Mouse (Mus musculus) heart, embryonic 15.5 days (tissue): ENCODE data around the gene Kansl1l. TPM values are rescaled to one million over a fixed set of nuclear protein-coding genes. Genes with fewer than 3 reads are reported as not detected.

Experiments
- ATAC-seq: fragments of 200-750 bp; cut with Nextera tagmentation; replicated peaks from 2 replicates; pipeline ENCODE4 v1.8.0; 2017; ENCODE audit warnings: low read depth, moderate TSS enrichment; ENCODE audit not compliant: insufficient number of reproducible peaks, insufficient read depth, low FRiP score
- H3K27ac ChIP-seq: fragments of 300-500 bp; sonication (generic); 2 replicates; pipeline ENCODE4 v1.5.1; 2015; ENCODE audit warnings: mild to moderate bottlenecking, inconsistent platforms
- H3K27me3 ChIP-seq: fragments of 300-500 bp; sonication (generic); 2 replicates; pipeline ENCODE4 v1.6.1; 2015; ENCODE audit warnings: inconsistent platforms
- H3K36me3 ChIP-seq: fragments of 300-500 bp; sonication (generic); 2 replicates; pipeline ENCODE4 v1.6.1; 2015; ENCODE audit warnings: mild to moderate bottlenecking, inconsistent platforms
- H3K4me1 ChIP-seq: fragments of 300-500 bp; sonication (generic); replicated peaks from 2 replicates; pipeline ENCODE4 v1.6.1; 2015; ENCODE audit warnings: inconsistent platforms
- H3K4me2 ChIP-seq: fragments of 300-500 bp; sonication (generic); 2 replicates; pipeline ENCODE4 v1.6.1; 2015; ENCODE audit warnings: inconsistent platforms, mild to moderate bottlenecking, moderate library complexity
- H3K4me3 ChIP-seq: fragments of 300-500 bp; sonication (generic); 2 replicates; pipeline ENCODE4 v1.5.1; 2015; ENCODE audit warnings: mild to moderate bottlenecking, inconsistent platforms
- H3K9ac ChIP-seq: fragments of 300-500 bp; sonication (generic); 2 replicates; pipeline ENCODE4 v1.6.1; 2015; ENCODE audit warnings: mild to moderate bottlenecking, inconsistent platforms
- H3K9me3 ChIP-seq: fragments of 300-500 bp; sonication (generic); replicated peaks from 2 replicates; pipeline ENCODE4 v1.6.1; 2016; ENCODE audit warnings: inconsistent platforms
- WGBS: fragments of 180-500 bp; shearing (Covaris S2); methylation state at CpG from one replicate; pipeline ENCODE4 v1.1.7; 2015; ENCODE audit warnings: mixed read lengths; 5-methylcytosine and 5-hydroxymethylcytosine counted together
- polyA plus RNA-seq: library from polyadenylated mRNA; unstranded; fragments of >200 nt; fragmentation: Nextera tagmentation; extraction: Ambion mirVana; gene quantifications from 2 replicates; pipeline ENCODE4 v1.2.1, GENCODE M21; 2015

Kansl1l gene
- polyA plus RNA-seq, 1 experiment from 2014 or later, result 12.3 TPM

DNA sequence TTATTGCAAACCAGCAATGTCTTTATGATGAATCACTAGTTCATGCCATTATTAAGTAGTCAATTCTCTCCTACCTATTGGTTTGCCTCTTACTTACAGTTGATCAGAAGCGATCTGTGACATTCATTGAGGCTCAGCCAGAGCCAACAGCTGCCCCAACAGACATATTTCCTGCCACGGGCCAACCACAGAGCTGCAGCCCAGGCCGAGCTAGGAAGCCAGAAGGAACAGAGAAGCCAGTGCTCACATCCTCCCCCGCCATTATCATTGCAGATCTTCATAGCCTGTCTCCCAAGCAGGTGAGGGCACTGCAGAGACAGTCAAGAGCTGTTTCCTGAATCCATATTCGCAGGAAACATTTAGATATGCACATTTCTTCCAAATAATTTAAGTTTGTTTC, 123.1 kb downstream of the Kansl1l start:
- no peak for ATAC-seq
- no peak overlapping the region for H3K27ac ChIP-seq
- WGBS, result 61% methylated on average over 5 of the region's 5 CpGs
- H3K4me2 ChIP-seq, result no peak overlapping the region
- no peaks in the 10 kb centered on the region for H3K9me3 ChIP-seq
- H3K4me1 ChIP-seq, result no peaks in the 10 kb centered on the region
- no peak overlapping the region for H3K4me3 ChIP-seq
- H3K9ac ChIP-seq, result no peak overlapping the region
- no peaks in the 10 kb centered on the region for H3K27me3 ChIP-seq
- no peaks in the 10 kb centered on the region for H3K36me3 ChIP-seq

DNA sequence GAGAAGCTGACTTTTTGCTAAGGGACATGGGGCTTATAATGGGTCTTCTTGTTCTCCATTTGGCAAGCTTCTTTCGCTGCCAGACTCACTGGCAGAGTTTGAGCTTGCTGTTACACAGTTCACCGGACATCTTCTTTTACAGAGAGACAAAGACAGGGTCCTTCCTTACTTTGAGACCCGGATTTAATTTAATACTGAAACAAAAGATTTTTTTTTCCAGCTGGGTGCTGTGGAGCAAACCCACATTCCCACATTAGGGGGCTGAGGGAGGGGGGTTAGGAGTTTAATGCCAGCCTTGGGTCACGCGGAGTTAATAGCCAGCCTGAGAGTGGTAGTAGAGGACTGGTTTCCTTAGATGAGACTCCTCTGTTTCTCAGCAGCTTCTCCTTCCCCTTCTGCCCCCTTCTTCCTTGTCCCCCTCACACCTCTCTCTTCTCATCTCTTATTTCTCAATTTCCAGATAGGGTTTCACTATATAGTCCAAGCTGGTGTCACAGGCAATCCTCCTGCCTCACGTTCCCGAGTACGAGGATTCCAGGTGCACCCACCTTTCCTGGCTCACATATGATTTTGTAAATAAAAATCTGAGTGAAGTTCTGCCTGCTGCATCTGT, 124.5 kb downstream of the Kansl1l start:
- no peak overlapping the region for H3K9ac ChIP-seq
- H3K36me3 ChIP-seq, result no peaks in the 10 kb centered on the region
- WGBS, result 85% methylated on average over 8 of the region's 8 CpGs
- H3K27me3 ChIP-seq, result no peaks in the 10 kb centered on the region
- ATAC-seq, result no peak
- H3K4me2 ChIP-seq, result no peak overlapping the region
- no peaks in the 10 kb centered on the region for H3K4me1 ChIP-seq
- no peak overlapping the region for H3K4me3 ChIP-seq
- H3K9me3 ChIP-seq, result no peaks in the 10 kb centered on the region
- no peak overlapping the region for H3K27ac ChIP-seq

DNA sequence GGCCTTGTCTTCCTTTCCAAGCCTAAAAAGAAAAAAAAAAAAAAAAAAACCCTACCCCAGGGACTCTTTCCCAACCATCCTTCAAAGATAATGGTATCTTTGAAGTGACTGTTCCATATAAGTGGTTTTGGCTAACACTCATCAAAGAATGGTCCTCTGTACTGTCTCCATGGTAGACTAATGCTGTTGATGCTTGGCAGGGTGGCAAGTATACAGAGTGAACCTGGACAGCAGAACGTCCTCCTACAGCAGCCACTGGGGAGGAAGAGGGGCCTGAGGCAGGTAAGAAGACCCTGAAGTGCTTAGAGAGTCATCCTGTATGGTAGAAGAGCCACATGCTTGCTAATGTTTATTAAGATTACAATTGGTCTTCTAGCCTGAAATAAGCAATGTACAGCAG, 125.1 kb downstream of the Kansl1l start:
- H3K36me3 ChIP-seq, result no peaks in the 10 kb centered on the region
- no peaks in the 10 kb centered on the region for H3K9me3 ChIP-seq
- H3K27ac ChIP-seq, result no peak overlapping the region
- ATAC-seq, result no peak
- H3K9ac ChIP-seq, result no peak overlapping the region
- no peak overlapping the region for H3K4me2 ChIP-seq
- whole genome bisulfite sequencing, result 57% methylated on average over 1 of the region's 1 CpGs
- H3K27me3 ChIP-seq, result no peaks in the 10 kb centered on the region
- no peak overlapping the region for H3K4me3 ChIP-seq
- no peaks in the 10 kb centered on the region for H3K4me1 ChIP-seq

DNA sequence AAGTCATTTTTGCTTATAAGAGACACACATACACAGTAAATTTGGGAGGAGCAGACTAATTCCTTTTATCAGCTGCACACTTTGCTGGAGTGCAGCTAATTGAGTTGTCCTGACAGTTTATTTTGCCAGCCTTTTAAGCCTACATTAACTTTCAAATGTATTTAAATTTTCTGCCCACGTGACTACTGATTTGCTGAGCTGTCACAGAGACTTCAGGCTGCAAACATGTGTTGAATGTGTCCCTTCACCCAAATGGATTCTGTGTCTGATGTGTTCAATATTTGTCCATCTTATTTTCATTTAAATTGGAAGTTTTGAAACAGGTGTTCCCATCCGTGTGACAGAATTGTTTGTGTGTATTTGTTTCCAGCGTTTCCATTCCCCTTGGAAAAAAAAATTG, 125.6 kb downstream of the Kansl1l start:
- Histone ChIP-seq H3K4me2 (no peak overlapping the region), H3K27me3 (no peaks in the 10 kb centered on the region), H3K9ac (no peak overlapping the region), H3K4me1 (no peaks in the 10 kb centered on the region), H3K4me3 (no peak overlapping the region), H3K36me3 (no peaks in the 10 kb centered on the region), H3K9me3 (no peaks in the 10 kb centered on the region), H3K27ac (no peak overlapping the region)
- 62% methylated on average over 3 of the region's 3 CpGs for WGBS
- ATAC-seq, result no peak

DNA sequence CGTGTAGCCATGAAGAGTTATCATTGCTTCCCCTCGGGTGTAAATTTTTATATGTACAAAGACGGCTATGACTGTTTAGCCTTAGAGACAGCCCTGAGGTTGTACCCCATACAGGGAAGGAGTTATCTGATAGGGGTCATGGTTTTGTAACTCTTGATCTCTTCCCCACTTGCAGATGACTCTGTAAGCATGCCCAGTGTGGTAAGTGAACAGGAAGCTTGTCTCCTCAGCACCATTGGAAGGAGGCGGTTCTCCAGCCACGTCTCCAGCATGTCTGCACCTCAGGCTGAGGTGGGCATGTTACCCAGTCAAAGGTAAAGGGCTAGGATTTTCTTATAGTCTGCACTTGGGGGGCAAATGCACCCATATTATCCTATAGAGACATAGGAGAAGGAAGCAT, 134.4 kb downstream of the Kansl1l start:
- H3K36me3 ChIP-seq, result no peaks in the 10 kb centered on the region
- no peak overlapping the region for H3K27ac ChIP-seq
- WGBS, result 74% methylated on average over 5 of the region's 5 CpGs
- H3K27me3 ChIP-seq, result no peaks in the 10 kb centered on the region
- H3K9me3 ChIP-seq, result no peaks in the 10 kb centered on the region
- H3K9ac ChIP-seq, result no peak overlapping the region
- no peak for ATAC-seq
- no peak overlapping the region for H3K4me2 ChIP-seq
- H3K4me3 ChIP-seq, result no peak overlapping the region
- H3K4me1 ChIP-seq, result no peaks in the 10 kb centered on the region

DNA sequence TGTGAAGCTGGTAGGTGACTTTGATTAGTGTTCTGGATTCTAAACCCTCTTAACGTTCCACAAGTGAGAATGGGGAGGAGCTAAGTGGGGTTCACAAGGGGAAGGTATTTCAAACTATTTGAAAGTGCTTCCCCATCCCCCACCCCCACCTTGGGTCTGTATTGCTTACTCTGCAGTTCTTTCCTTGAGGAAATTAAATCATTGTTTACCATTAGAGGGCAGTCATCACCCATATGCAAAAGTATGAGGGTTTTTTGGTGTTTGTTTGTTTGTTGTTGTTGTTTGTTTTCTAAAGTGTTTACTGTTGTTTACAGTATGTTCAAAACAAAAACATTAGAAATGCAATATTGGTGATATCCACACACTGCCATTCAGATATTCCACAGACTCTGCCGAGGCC, 138.7 kb downstream of the Kansl1l start:
- no peaks in the 10 kb centered on the region for H3K27me3 ChIP-seq
- H3K9me3 ChIP-seq, result no peaks in the 10 kb centered on the region
- H3K27ac ChIP-seq, result no peak overlapping the region

DNA sequence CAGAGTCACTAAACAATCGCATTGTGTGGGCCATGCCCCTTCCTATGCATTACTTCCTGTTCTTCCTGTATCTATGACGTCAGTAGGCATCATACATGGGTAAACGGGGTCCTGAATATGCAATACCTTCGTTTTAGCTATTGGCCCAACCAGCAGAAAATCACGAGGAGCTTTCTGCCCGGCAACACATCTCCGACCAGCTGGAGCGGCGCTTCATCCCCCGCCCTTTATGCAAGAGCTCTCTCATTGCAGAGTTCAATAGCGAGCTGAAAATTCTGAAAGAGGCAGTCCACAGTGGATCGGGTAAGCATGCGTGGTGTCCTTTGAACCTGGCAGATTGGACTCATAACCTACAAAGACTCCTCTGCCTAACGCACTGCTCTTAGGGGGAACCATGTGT, 139.4 kb downstream of the Kansl1l start:
- 76% methylated on average over 14 of the region's 14 CpGs for WGBS
- no peaks in the 10 kb centered on the region for H3K9me3 ChIP-seq
- no peaks in the 10 kb centered on the region for H3K36me3 ChIP-seq
- no peaks in the 10 kb centered on the region for H3K4me1 ChIP-seq
- H3K9ac ChIP-seq, result no peak overlapping the region
- ATAC-seq, result no peak
- H3K27ac ChIP-seq, result no peak overlapping the region
- no peaks in the 10 kb centered on the region for H3K27me3 ChIP-seq
- H3K4me3 ChIP-seq, result no peak overlapping the region
- no peak overlapping the region for H3K4me2 ChIP-seq

More for the DNA sequence above, 138.7 kb downstream of the Kansl1l start:
- Histone ChIP-seq H3K4me2 (no peak overlapping the region), H3K9ac (no peak overlapping the region), H3K4me3 (no peak overlapping the region), H3K4me1 (no peaks in the 10 kb centered on the region), H3K36me3 (no peaks in the 10 kb centered on the region)
- WGBS, result 35% methylated on average over 2 of the region's 2 CpGs
- ATAC-seq, result no peak

DNA sequence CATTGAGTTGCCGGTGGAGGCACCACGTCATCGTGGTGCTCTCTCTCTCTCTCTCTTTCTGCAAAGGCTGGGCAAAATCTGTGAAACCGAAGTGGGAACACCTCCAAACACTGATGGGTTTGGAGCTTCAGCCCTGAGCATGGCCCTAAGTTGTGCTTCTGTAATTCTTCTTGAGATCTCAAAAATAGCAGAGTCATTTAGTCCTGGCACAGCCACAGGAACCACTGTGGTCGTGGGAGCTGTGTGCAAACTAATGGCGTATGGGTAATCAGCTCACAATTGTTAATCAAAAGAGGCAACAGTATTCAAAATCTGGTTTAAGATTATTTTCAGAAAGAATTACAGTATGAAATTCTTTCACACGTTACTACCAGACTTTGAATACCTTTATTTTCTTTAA, 144.6 kb downstream of the Kansl1l start:
- no peak for ATAC-seq
- 78% methylated on average over 7 of the region's 7 CpGs for WGBS
- Histone ChIP-seq H3K4me2 (no peak overlapping the region), H3K27me3 (no peaks in the 10 kb centered on the region), H3K27ac (no peak overlapping the region), H3K9me3 (no peaks in the 10 kb centered on the region), H3K4me3 (no peak overlapping the region), H3K9ac (no peak overlapping the region), H3K4me1 (no peaks in the 10 kb centered on the region), H3K36me3 (no peaks in the 10 kb centered on the region)

DNA sequence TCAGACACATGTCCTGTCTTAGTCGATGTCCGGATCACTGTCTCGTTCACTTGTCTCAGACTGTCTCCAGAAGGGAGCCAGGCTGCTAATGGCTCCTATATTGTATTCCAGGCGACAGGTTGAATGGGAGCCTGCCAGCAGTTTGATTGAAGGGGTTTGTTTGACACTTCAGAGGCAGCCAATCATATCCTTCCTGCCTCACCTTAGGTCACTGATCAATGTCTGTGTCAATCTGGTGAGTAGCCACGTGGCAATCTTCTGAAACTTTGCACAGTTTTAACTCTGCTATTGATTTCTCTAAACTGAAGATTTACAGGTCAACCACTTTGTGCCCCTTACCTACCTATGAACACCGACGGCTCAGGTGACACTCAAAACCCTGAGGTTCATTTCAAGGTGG, 145.9 kb downstream of the Kansl1l start:
- Histone ChIP-seq H3K36me3 (no peaks in the 10 kb centered on the region), H3K27ac (no peak overlapping the region), H3K4me1 (no peaks in the 10 kb centered on the region), H3K4me2 (no peak overlapping the region), H3K4me3 (no peak overlapping the region), H3K27me3 (no peaks in the 10 kb centered on the region), H3K9me3 (no peaks in the 10 kb centered on the region), H3K9ac (no peak overlapping the region)
- 58% methylated on average over 7 of the region's 7 CpGs for WGBS
- no peak for ATAC-seq

Other genes starting within 250 kb of the Kansl1l start
- 25.1 and 29.3 TPM in 2 replicates for gene Rpe, start 116.7 kb downstream of the Kansl1l start, polyA plus RNA-seq
- gene Acadl, start 45.7 kb upstream of the Kansl1l start, polyA plus RNA-seq, result 631 and 795 TPM in 2 replicates
- gene Myl1, start 127.8 kb upstream of the Kansl1l start, polyA plus RNA-seq, result 390 and 404 TPM in 2 replicates
- 60.1 and 73.2 TPM in 2 replicates for gene Lancl1, start 221.3 kb upstream of the Kansl1l start, polyA plus RNA-seq